Mouse (Mus musculus) forebrain, embryonic 16.5 days (tissue): ENCODE measurements around the gene Alox5ap. TPM values are rescaled to one million over a fixed set of nuclear protein-coding genes. Genes with fewer than 3 reads are reported as not detected.

ENCODE experiments used
- ATAC-seq: fragments of 200-750 bp; cut with Nextera tagmentation; 2 replicates; pipeline ENCODE4 v1.8.0; 2017; ENCODE audit warnings: mild to moderate bottlenecking, moderate library complexity
- H3K27ac ChIP-seq: fragments of 300-500 bp; sonication (generic); 2 replicates; pipeline ENCODE4 v1.5.1; 2014; ENCODE audit warnings: low read length, control low read depth
- H3K27me3 ChIP-seq: fragments of 300-500 bp; sonication (generic); replicated peaks from 2 replicates; pipeline ENCODE4 v1.6.1; 2014; ENCODE audit warnings: low read length; ENCODE audit not compliant: control insufficient read depth, insufficient read depth
- H3K36me3 ChIP-seq: fragments of 300-500 bp; sonication (generic); 2 replicates; pipeline ENCODE4 v1.6.1; 2014; ENCODE audit not compliant: control insufficient read depth, insufficient read depth
- H3K4me1 ChIP-seq: fragments of 300-500 bp; sonication (generic); replicated peaks from 2 replicates; pipeline ENCODE4 v1.6.1; 2014; ENCODE audit warnings: low read length; ENCODE audit not compliant: control insufficient read depth, insufficient read depth
- H3K4me2 ChIP-seq: fragments of 300-500 bp; sonication (generic); 2 replicates; pipeline ENCODE4 v1.6.1; 2014; ENCODE audit warnings: mild to moderate bottlenecking, low read length, control low read depth
- H3K4me3 ChIP-seq: fragments of 300-500 bp; sonication (generic); replicated peaks from 2 replicates; pipeline ENCODE4 v1.5.1; 2014; ENCODE audit warnings: mild to moderate bottlenecking, low read length, control low read depth
- H3K9ac ChIP-seq: fragments of 300-500 bp; sonication (generic); replicated peaks from 2 replicates; pipeline ENCODE4 v1.6.1; 2014; ENCODE audit warnings: low read depth, low read length, control low read depth
- H3K9me3 ChIP-seq: fragments of 300-500 bp; sonication (generic); 2 replicates; pipeline ENCODE4 v1.6.1; 2016; ENCODE audit warnings: low read length; ENCODE audit not compliant: control insufficient read depth
- WGBS: fragments of 180-500 bp; shearing (Covaris S2); extraction: QIAGEN DNeasy Blood & Tissue Kit; methylation state at CpG from one replicate; pipeline ENCODE4 v1.1.7; 2014; 5-methylcytosine and 5-hydroxymethylcytosine counted together
- polyA plus RNA-seq: library from polyadenylated mRNA; unstranded; fragments of >200 nt; fragmentation: Nextera tagmentation; extraction: Ambion mirVana; gene quantifications from 2 replicates; pipeline ENCODE4 v1.2.1, GENCODE M21; 2015

The Alox5ap gene
- polyA plus RNA-seq, 1 experiment from 2014 or later: 11.6 TPM

DNA sequence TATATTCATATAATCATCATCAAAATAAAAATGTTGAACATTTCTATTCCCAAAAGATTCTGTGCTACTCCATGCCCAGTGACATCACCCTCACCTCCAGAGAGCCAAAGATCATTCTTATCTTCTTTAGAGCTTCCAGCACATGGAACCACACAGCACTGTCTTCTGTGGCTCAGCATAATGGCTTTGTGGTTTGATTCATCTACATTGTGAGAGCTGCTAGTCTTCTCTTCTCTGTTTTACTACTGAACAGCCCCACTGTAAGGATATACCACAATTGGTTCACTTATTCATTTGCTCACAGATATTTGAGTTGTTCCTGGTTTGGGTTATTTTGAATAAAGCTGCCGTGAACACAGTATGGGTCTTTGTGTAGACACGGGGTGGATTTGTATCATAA, 9.0 kb upstream of the Alox5ap start:
- 0 out of 2 replicates have a peak, but pooled peaks cover 2% of the 10 kb centered on the region for H3K9me3 ChIP-seq
- 0 out of 2 replicates have a peak, but pooled peaks cover 3% of the 10 kb centered on the region for H3K4me1 ChIP-seq
- 80% methylated on average over 2 of the region's 2 CpGs for WGBS
- H3K4me2 ChIP-seq: no peak overlapping the region
- no peaks in the 10 kb centered on the region for H3K27me3 ChIP-seq
- no peaks in the 10 kb centered on the region for H3K36me3 ChIP-seq
- no peak for ATAC-seq
- H3K9ac ChIP-seq: no peak overlapping the region
- no peak overlapping the region for H3K4me3 ChIP-seq
- no peak overlapping the region for H3K27ac ChIP-seq

- Histone ChIP-seq H3K27me3 (no peaks in the 10 kb centered on the region), H3K36me3 (no peaks in the 10 kb centered on the region), H3K4me2 (no peak overlapping the region), H3K9me3 (no peaks in the 10 kb centered on the region), H3K4me3 (no peak overlapping the region), H3K27ac (no peak overlapping the region), H3K9ac (no peak overlapping the region), H3K4me1 (0 out of 2 replicates have a peak, but pooled peaks cover 3% of the 10 kb centered on the region)
- ATAC-seq: no peak
- 52% methylated on average over 14 of the region's 14 CpGs for WGBS
Measured at GRCm38 (mm10) chr5:149257518-149258281, 6.9 kb upstream of the Alox5ap start.

DNA sequence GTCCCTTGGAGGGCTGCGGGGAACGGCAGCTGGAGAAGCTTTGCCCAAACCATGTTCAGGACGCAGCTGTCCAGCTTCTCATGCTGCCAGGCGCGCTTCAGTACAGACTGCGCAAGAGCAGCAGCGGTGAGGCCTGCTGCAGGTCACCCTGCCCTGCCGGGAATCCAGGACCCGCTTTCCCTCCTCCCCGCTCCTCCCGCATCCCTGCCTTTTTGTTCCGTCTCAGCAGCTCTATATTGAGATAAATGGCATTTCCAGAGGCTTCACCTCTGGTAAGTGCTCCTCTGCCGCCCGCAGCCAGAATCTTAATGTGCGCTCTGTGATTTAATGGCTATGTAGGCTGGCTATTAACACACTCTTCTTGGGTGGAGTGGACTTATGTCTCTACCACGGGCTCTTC, 5.5 kb upstream of the Alox5ap start:
- H3K27ac ChIP-seq: no peak overlapping the region
- WGBS: 40% methylated on average over 16 of the region's 16 CpGs

GRCm38 (mm10) chr5:149261449-149261848, 3.1 kb upstream of the Alox5ap start:
- no peak overlapping the region for H3K9ac ChIP-seq
- H3K27me3 ChIP-seq: no peaks in the 10 kb centered on the region
- no peak overlapping the region for H3K4me2 ChIP-seq
- H3K27ac ChIP-seq: no peak overlapping the region
- no peak overlapping the region for H3K4me3 ChIP-seq
- H3K9me3 ChIP-seq: no peaks in the 10 kb centered on the region
- WGBS: 79% methylated on average over 7 of the region's 7 CpGs
- no peak for ATAC-seq
- H3K36me3 ChIP-seq: no peaks in the 10 kb centered on the region
- 0 out of 2 replicates have a peak, but pooled peaks cover 3% of the 10 kb centered on the region for H3K4me1 ChIP-seq

More for the DNA sequence above, 5.5 kb upstream of the Alox5ap start:
- Histone ChIP-seq H3K4me1 (0 out of 2 replicates have a peak, but pooled peaks cover 3% of the 10 kb centered on the region), H3K27me3 (no peaks in the 10 kb centered on the region), H3K9me3 (no peaks in the 10 kb centered on the region), H3K36me3 (no peaks in the 10 kb centered on the region), H3K4me2 (no peak overlapping the region), H3K4me3 (no peak overlapping the region), H3K9ac (no peak overlapping the region; the same call in 1 of the 2 replicates)
- no peak for ATAC-seq

DNA sequence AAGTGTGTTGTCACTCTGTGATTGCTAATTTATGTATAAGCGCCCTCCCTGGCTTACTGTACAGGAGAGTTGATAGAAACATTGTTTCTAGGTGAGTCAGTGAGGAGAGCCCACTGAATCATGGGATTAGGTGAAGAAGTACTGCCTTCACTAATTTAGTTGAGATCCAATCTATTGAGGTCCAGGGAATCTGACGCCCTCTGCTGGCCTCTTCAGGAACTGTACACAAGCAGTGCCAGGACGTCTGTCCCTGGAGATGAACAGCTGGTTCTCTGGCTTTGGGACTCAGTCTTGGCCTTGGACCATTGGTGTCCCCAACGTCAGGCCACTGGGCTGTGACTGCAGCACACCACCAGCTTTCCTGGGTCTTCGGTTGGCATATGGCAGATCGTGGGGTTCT, 2.7 kb upstream of the Alox5ap start:
- no peak overlapping the region for H3K27ac ChIP-seq
- no peaks in the 10 kb centered on the region for H3K9me3 ChIP-seq
- H3K27me3 ChIP-seq: no peaks in the 10 kb centered on the region
- WGBS: 67% methylated on average over 6 of the region's 6 CpGs
- H3K36me3 ChIP-seq: no peaks in the 10 kb centered on the region
- 0 out of 2 replicates have a peak, but pooled peaks cover 3% of the 10 kb centered on the region for H3K4me1 ChIP-seq
- no peak overlapping the region for H3K4me3 ChIP-seq
- ATAC-seq: no peak
- no peak overlapping the region for H3K4me2 ChIP-seq
- no peak overlapping the region for H3K9ac ChIP-seq

- Histone ChIP-seq H3K4me2 (no peak overlapping the region), H3K4me1 (no peaks in the 10 kb centered on the region), H3K9ac (no peak overlapping the region), H3K4me3 (no peak overlapping the region), H3K36me3 (no peaks in the 10 kb centered on the region), H3K27me3 (no peaks in the 10 kb centered on the region), H3K9me3 (no peaks in the 10 kb centered on the region), H3K27ac (no peak overlapping the region)
- 61% methylated on average over 6 of the region's 6 CpGs for WGBS
- no peak for ATAC-seq
Measured at GRCm38 (mm10) chr5:149264878-149265279, 312 bp downstream of the Alox5ap start.

GRCm38 (mm10) chr5:149266761-149267221, 2.2 kb downstream of the Alox5ap start:
- Histone ChIP-seq H3K9me3 (0 out of 2 replicates have a peak, but pooled peaks cover 4% of the 10 kb centered on the region), H3K4me3 (no peak overlapping the region), H3K36me3 (no peaks in the 10 kb centered on the region), H3K27me3 (no peaks in the 10 kb centered on the region), H3K4me1 (no peaks in the 10 kb centered on the region), H3K27ac (no peak overlapping the region), H3K9ac (no peak overlapping the region), H3K4me2 (no peak overlapping the region)
- WGBS: 80% methylated on average over 8 of the region's 8 CpGs
- no peak for ATAC-seq

DNA sequence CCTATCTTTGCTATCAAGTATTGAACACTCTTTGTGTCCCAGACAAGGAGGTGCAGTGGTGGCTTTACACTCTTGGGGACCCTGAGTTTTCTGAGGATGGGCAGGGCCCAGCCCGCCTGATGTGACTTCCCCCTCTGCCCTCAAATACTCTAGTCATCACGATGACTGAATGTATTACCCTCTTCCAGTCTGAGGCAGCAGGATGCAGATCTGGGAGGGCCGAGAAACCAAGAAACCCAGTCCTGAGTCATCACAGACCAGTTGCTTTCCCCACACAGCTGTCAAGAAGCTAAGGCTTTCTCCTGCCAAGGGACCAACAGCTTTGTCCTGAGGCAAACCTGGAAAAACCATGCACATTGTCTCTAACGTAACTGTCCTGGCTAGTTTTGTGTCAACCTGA, 2.9 kb downstream of the Alox5ap start:
- no peak for ATAC-seq
- Histone ChIP-seq H3K4me2 (no peak overlapping the region), H3K9ac (no peak overlapping the region), H3K27me3 (no peaks in the 10 kb centered on the region), H3K27ac (no peak overlapping the region), H3K36me3 (no peaks in the 10 kb centered on the region), H3K9me3 (0 out of 2 replicates have a peak, but pooled peaks cover 4% of the 10 kb centered on the region), H3K4me1 (no peaks in the 10 kb centered on the region), H3K4me3 (no peak overlapping the region)
- 85% methylated on average over 4 of the region's 4 CpGs for WGBS

GRCm38 (mm10) chr5:149271291-149271690, 6.7 kb downstream of the Alox5ap start:
- no peak for ATAC-seq
- Histone ChIP-seq H3K27ac (no peak overlapping the region), H3K9me3 (0 out of 2 replicates have a peak, but pooled peaks cover 4% of the 10 kb centered on the region), H3K4me2 (no peak overlapping the region), H3K4me3 (no peak overlapping the region), H3K9ac (no peak overlapping the region), H3K27me3 (no peaks in the 10 kb centered on the region), H3K36me3 (no peaks in the 10 kb centered on the region), H3K4me1 (no peaks in the 10 kb centered on the region)
- 95% methylated on average over 3 of the region's 3 CpGs for WGBS
